Mouse (Mus musculus) MEL (cell line): ENCODE results near the gene Wars2. TPM values are rescaled to one million over a fixed set of nuclear protein-coding genes. Genes with fewer than 3 reads are reported as not detected.
A peak's percentile ranks its signal among the peaks of the same experiment; 100 is the strongest.

ENCODE experiments used
- DNase-seq: peaks from one replicate; pipeline ENCODE4 v3.0.0; 2011; ENCODE audit warnings: low read depth, low spot score
- H3K27ac ChIP-seq: 2 replicates; pipeline ENCODE4 v1.5.1; 2012; ENCODE audit warnings: low read depth, mild to moderate bottlenecking, control low read depth, low read length, moderate library complexity; ENCODE audit not compliant: control insufficient read depth
- H3K27me3 ChIP-seq, 2 experiments: fragments of 150-350 bp in 1 of 2; sonication (generic) in 1 of 2; 2 replicates each; pipeline ENCODE4 v1.6.1; 2012; ENCODE audit warnings: low read length in 2 of 2, mild to moderate bottlenecking in 2 of 2, improper control_type of control experiment in 1 of 2, moderate library complexity in 1 of 2; ENCODE audit not compliant: insufficient read depth in 2 of 2, control insufficient read depth in 1 of 2
- H3K36me3 ChIP-seq, 2 experiments: 2 replicates each; pipeline ENCODE4 v1.6.1; 2012 to 2014; ENCODE audit warnings: low read length in 2 of 2, improper control_type of control experiment in 1 of 2, inconsistent platforms in 1 of 2, mild to moderate bottlenecking in 1 of 2; ENCODE audit not compliant: insufficient read depth in 2 of 2, control insufficient read depth in 1 of 2
- H3K4me1 ChIP-seq, 2 experiments: fragments of 150-350 bp in 1 of 2; sonication (generic) in 1 of 2; 2 replicates each; pipeline ENCODE4 v1.6.1; 2012; ENCODE audit warnings: low read length in 2 of 2, improper control_type of control experiment in 1 of 2, mild to moderate bottlenecking in 1 of 2; ENCODE audit not compliant: insufficient read depth in 2 of 2, control insufficient read depth in 1 of 2
- H3K4me3 ChIP-seq, 2 experiments: fragments of 150-350 bp in 1 of 2; sonication (generic) in 1 of 2; 2 replicates each; pipeline ENCODE4 v1.5.1; 2012; ENCODE audit warnings: low read depth in 2 of 2, low read length in 2 of 2, mild to moderate bottlenecking in 2 of 2, moderate library complexity in 2 of 2, control low read depth in 1 of 2, improper control_type of control experiment in 1 of 2; ENCODE audit not compliant: control insufficient read depth in 1 of 2, insufficient read depth in 1 of 2
- H3K79me2 ChIP-seq: 2 replicates; pipeline ENCODE4 v1.6.1; 2012; ENCODE audit warnings: mild to moderate bottlenecking, low read length, moderate library complexity; ENCODE audit not compliant: control insufficient read depth, poor library complexity, insufficient read depth
- H3K9ac ChIP-seq: 2 replicates; pipeline ENCODE4 v1.6.1; 2012; ENCODE audit warnings: low read depth, mild to moderate bottlenecking, control low read depth, low read length, moderate library complexity; ENCODE audit not compliant: control insufficient read depth, poor library complexity, severe bottlenecking
- H3K9me3 ChIP-seq: fragments of 150-350 bp; sonication (generic); replicated peaks from 2 replicates; pipeline ENCODE4 v1.6.1; 2012; ENCODE audit warnings: mild to moderate bottlenecking, low read length, improper control_type of control experiment, moderate library complexity; ENCODE audit not compliant: insufficient read depth
- BHLHE40 ChIP-seq: IDR thresholded peaks from 2 replicates; pipeline ENCODE4 v1.6.1; 2012; ENCODE audit warnings: low read depth, mild to moderate bottlenecking, inconsistent platforms, low read length, improper control_type of control experiment, borderline replicate concordance
- CHD1 ChIP-seq: IDR thresholded peaks from 2 replicates; pipeline ENCODE4 v1.6.1; 2012; ENCODE audit warnings: low read depth, mild to moderate bottlenecking, inconsistent platforms, low read length, improper control_type of control experiment
- E2F4 ChIP-seq: IDR thresholded peaks from 2 replicates; pipeline ENCODE4 v1.6.1; 2011; ENCODE audit warnings: low read depth, low read length, improper control_type of control experiment, borderline replicate concordance
- ELF1 ChIP-seq: IDR thresholded peaks from 2 replicates; pipeline ENCODE4 v1.6.1; 2014; ENCODE audit warnings: low read depth, mild to moderate bottlenecking, inconsistent platforms, low read length, improper control_type of control experiment, moderate library complexity
- EP300 ChIP-seq, 2 experiments: IDR thresholded peaks; 2 replicates each; pipeline ENCODE4 v1.6.1; 2011; ENCODE audit warnings: improper control_type of control experiment in 2 of 2, low read length in 2 of 2, low read depth in 1 of 2, mild to moderate bottlenecking in 1 of 2
- GABPA ChIP-seq: IDR thresholded peaks from 2 replicates; pipeline ENCODE4 v1.6.1; 2012; ENCODE audit warnings: low read depth, mild to moderate bottlenecking, inconsistent platforms, low read length, improper control_type of control experiment, moderate library complexity
- GATA1 ChIP-seq: IDR thresholded peaks from 2 replicates; pipeline ENCODE4 v1.6.1; 2011; ENCODE audit warnings: low read depth, low read length, improper control_type of control experiment
- HCFC1 ChIP-seq: IDR thresholded peaks from 2 replicates; pipeline ENCODE4 v1.6.1; 2012; ENCODE audit warnings: low read depth, mild to moderate bottlenecking, inconsistent platforms, low read length, improper control_type of control experiment, moderate library complexity
- JUND ChIP-seq: IDR thresholded peaks from 2 replicates; pipeline ENCODE4 v1.6.1; 2011; ENCODE audit warnings: low read depth, mild to moderate bottlenecking, improper control_type of control experiment, low read length
- KAT2A ChIP-seq: conservative IDR thresholded peaks from 2 replicates; pipeline ENCODE4 v1.6.1; 2012; ENCODE audit warnings: low read depth, low read length, improper control_type of control experiment, inconsistent platforms
- MAX ChIP-seq: IDR thresholded peaks from 2 replicates; pipeline ENCODE4 v1.6.1; 2011; ENCODE audit warnings: low read length, improper control_type of control experiment
- MAZ ChIP-seq: IDR thresholded peaks from 2 replicates; pipeline ENCODE4 v1.6.1; 2012; ENCODE audit warnings: low read depth, mild to moderate bottlenecking, inconsistent platforms, low read length, improper control_type of control experiment
- MYC ChIP-seq: IDR thresholded peaks from 2 replicates; pipeline ENCODE4 v1.6.1; 2011; ENCODE audit warnings: low read depth, mild to moderate bottlenecking, low read length, improper control_type of control experiment, moderate library complexity
- NELFE ChIP-seq: IDR thresholded peaks from 2 replicates; pipeline ENCODE4 v1.6.1; 2011; ENCODE audit warnings: low read depth, low read length, improper control_type of control experiment
- POLR2A ChIP-seq, 2 experiments: IDR thresholded peaks; 2 replicates each; pipeline ENCODE4 v1.6.1; 2011 to 2012; ENCODE audit warnings: low read length in 2 of 2, mild to moderate bottlenecking in 2 of 2, control low read depth in 1 of 2, improper control_type of control experiment in 1 of 2, low read depth in 1 of 2, moderate library complexity in 1 of 2; ENCODE audit not compliant: control insufficient read depth in 1 of 2, insufficient read depth in 1 of 2, poor library complexity in 1 of 2
- POLR2AphosphoS5 ChIP-seq: IDR thresholded peaks from 2 replicates; pipeline ENCODE4 v1.6.1; 2012; ENCODE audit warnings: low read depth, borderline replicate concordance, mild to moderate bottlenecking, inconsistent platforms, low read length, moderate library complexity, mixed read lengths
- RCOR1 ChIP-seq: IDR thresholded peaks from 2 replicates; pipeline ENCODE4 v1.6.1; 2012; ENCODE audit warnings: low read depth, mild to moderate bottlenecking, inconsistent platforms, low read length, improper control_type of control experiment
- SIN3A ChIP-seq: IDR thresholded peaks from 2 replicates; pipeline ENCODE4 v1.6.1; 2012; ENCODE audit warnings: low read length, improper control_type of control experiment, inconsistent platforms
- TAL1 ChIP-seq: IDR thresholded peaks from 2 replicates; pipeline ENCODE4 v1.6.1; 2012; ENCODE audit warnings: mild to moderate bottlenecking, inconsistent platforms, low read length, moderate library complexity, mixed read lengths
- TBP ChIP-seq: IDR thresholded peaks from 2 replicates; pipeline ENCODE4 v1.8.0; 2011; ENCODE audit warnings: low read depth, low read length, improper control_type of control experiment
- USF1 ChIP-seq: IDR thresholded peaks from 2 replicates; pipeline ENCODE4 v1.6.1; 2014; ENCODE audit warnings: low read depth, mild to moderate bottlenecking, inconsistent platforms, low read length, improper control_type of control experiment, moderate library complexity
- ZC3H11A ChIP-seq: IDR thresholded peaks from 2 replicates; pipeline ENCODE4 v1.6.1; 2012; ENCODE audit warnings: low read depth, mild to moderate bottlenecking, inconsistent platforms, low read length, improper control_type of control experiment
- ZKSCAN1 ChIP-seq: IDR thresholded peaks from 2 replicates; pipeline ENCODE4 v1.6.1; 2012; ENCODE audit warnings: low read depth, mild to moderate bottlenecking, inconsistent platforms, low read length, improper control_type of control experiment, moderate library complexity
- polyA plus RNA-seq, 2 experiments: library from polyadenylated mRNA; stranded (reverse) in 1 of 2; unstranded in 1 of 2; fragments of >175 nt in 1 of 2; fragments of >200 nt in 1 of 2; gene quantifications; 2 replicates each; pipeline versions ENCODE4 v1.2.1 to v1.2.4; 2012; ENCODE audit warnings: low replicate concordance in 2 of 2, low read depth in 1 of 2; ENCODE audit not compliant: insufficient read length in 2 of 2, insufficient read depth in 1 of 2, missing spikeins in 1 of 2
- total RNA-seq: library from RNA; depleted of rRNA; stranded (reverse); fragments of 300-350 nt; gene quantifications from 2 replicates; pipeline ENCODE4 v1.2.3, GENCODE M21; 2012

Wars2 gene
- total and polyA plus RNA-seq, 3 experiments = 8.8 to 11.4 TPM; not detected in 1

DNA sequence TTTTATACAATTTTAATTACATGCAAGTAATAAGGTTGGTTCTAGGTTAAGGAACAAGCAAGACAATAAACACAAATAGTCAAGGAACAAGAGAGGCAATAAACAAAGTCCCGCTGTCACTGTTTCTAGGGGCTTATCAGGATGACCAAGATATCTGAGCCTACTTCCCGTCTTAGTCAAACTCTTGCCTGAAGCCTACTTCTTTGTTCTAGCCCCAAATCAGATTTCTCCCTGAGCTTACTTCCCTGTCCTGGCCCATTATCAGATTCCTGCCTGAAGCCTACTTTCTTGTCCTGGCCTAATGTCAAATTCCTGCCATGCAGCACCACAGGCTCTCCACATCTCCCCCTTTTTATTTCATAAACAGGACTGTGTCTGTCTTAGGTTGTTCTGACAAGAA, 19.9 kb upstream of the Wars2 start:
- TF ChIP-seq EP300 (IDR thresholded peaks at IDR 0.05; ENCODE audit: low read depth in 1 of 2, low read length in 2 of 2) (peak; percentile 32 to 86; a peak in 3 of 4 replicates), POLR2AphosphoS5 (no peak), TAL1 (no peak), BHLHE40 (no peak), ZC3H11A (no peak), GATA1 (peak; percentile 78), KAT2A (no peak), USF1 (no peak), RCOR1 (peak; percentile 80)
- DNase-seq = peak; percentile 47
- Histone ChIP-seq H3K79me2 (no peaks in the 10 kb centered on the region), H3K4me1 (peaks cover 2 to 4% of the 10 kb centered on the region in 2 experiments; a peak in 2 of 4 replicates), H3K27me3 (no peaks in the 10 kb centered on the region), H3K27ac (no peak overlapping the region), H3K9ac (no peak overlapping the region), H3K4me3 (no peak overlapping the region), H3K36me3 (peaks cover 0 to 6% of the 10 kb centered on the region in 2 experiments; a peak in 2 of 4 replicates), H3K9me3 (no peaks in the 10 kb centered on the region)

DNA sequence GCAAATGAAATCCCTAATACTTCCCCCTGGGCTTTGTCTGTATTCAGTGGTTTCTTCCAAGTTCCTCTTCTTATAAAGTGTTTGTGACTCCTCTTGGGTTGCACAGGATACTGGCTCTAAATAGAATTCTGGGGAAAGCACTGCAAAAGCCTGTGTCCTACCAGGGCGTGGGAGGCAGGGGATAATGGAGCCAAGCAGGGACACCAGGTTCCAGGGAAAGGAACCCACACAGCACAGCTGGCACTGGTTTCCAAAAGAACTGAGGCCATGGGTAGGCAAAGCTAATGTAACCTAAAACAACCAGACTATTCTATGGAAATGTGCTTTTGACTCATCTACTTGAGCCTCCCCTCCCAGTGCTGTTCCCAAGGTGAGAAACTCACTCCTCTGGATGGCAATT, 10.3 kb upstream of the Wars2 start:
- no peak overlapping the region for H3K4me3 ChIP-seq
- TF ChIP-seq CHD1 (no peak), NELFE (no peak), TBP (no peak), BHLHE40 (no peak), GABPA (no peak), KAT2A (no peak), SIN3A (no peak), ZKSCAN1 (no peak), JUND (no peak), MYC (no peak), HCFC1 (no peak), POLR2A (IDR thresholded peaks at IDR 0.05; ENCODE audit: control insufficient read depth in 1 of 2, insufficient read depth in 1 of 2, low read depth in 1 of 2, low read length in 2 of 2, poor library complexity in 1 of 2) (no peak), ZC3H11A (no peak), MAX (no peak), MAZ (no peak), ELF1 (no peak), E2F4 (no peak)
- TF ChIP-seq, all 39 proteins: peak for 0
- H3K79me2 ChIP-seq = no peaks in the 10 kb centered on the region
- no peak overlapping the region for H3K27ac ChIP-seq
- DNase-seq = no peak
- peaks cover 0 to 4% of the 10 kb centered on the region in 2 experiments; a peak in 2 of 4 replicates for H3K27me3 ChIP-seq
- no peaks in the 10 kb centered on the region for H3K36me3 ChIP-seq
- H3K9me3 ChIP-seq = no peaks in the 10 kb centered on the region
- H3K9ac ChIP-seq = no peak overlapping the region
- H3K4me1 ChIP-seq = no peaks in the 10 kb centered on the region
